ENCODE assay signal across 24 mouse cellular contexts in the genomic region with DNA sequence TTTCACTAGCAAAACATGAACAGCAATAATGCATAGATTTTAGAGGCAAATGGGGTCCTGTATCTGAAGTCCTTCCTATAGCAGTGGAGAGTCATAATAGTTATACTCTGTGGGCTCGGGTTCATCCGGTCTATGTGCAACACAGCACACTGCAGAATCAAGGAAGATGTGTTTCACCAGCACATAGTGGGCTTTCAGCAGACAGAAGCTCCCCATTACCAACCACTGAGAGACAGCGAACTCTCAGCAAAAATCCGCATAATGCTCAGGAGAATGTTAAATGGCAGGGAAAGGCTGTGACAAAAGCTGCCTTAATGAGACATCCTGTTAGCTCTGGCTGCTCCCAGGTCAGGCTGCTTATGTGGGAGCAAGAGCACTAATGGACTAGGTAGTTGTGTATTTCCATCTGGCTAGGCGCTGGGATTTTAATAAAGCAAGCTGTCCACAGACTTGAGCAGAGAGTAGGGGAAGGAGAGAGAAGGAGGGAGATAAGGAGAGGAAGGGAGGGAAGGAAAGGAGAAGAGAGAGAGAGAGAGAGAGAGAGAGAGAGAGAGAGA.
A peak's percentile ranks its signal among the peaks of the same experiment; 100 is the strongest.
DNase-seq lines count a peak whose midpoint lies in the region; ATAC-seq lines count a peak whose summit lies in the region.
"Had no signal": no experiment of that assay in that cellular context is flagged by ENCODE, and none has a peak within 500 bp of the region (broad histone marks: within the 10 kb centered on the region; RNA-seq: fewer than 3 reads in every experiment).

No protein-coding gene starts in this region.

- peak overlapping the region; percentile 51 for H3K27ac ChIP-seq in hindbrain, embryonic 11.5 days (ENCODE audit: low read depth, low read length)
- no peak overlapping the region for H3K27ac ChIP-seq in hindbrain, embryonic 13.5 days
- peak overlapping the region; percentile 61; the same call in 1 of the 2 replicates for H3K27ac ChIP-seq in embryonic facial prominence, embryonic 10.5 days (replicated peaks)
- 0 out of 2 replicates have a peak overlapping the region, but pooled peaks have one; percentile 21 for H3K27ac ChIP-seq in hindbrain, embryonic 14.5 days
- H3K27ac ChIP-seq in midbrain, embryonic 16.5 days (ENCODE audit: low read length) = no peak overlapping the region
- H3K27ac ChIP-seq: embryonic facial prominence, embryonic 13.5 days had no signal

- ATAC-seq in hindbrain, embryonic 11.5 days (ENCODE audit: low FRiP score) = peak; percentile 77
- ATAC-seq in hindbrain, embryonic 13.5 days (ENCODE audit: low FRiP score) = no peak
- no peak for ATAC-seq in hindbrain, embryonic 14.5 days (ENCODE audit: low FRiP score)
- peak; percentile 76; the same call in 1 of the 2 replicates for ATAC-seq in midbrain, embryonic 16.5 days
- ATAC-seq in frontal cortex, adult (ENCODE audit: low TSS enrichment) = no peak
- ATAC-seq: inflammation-experienced regulatory T-cells, adult 6 months; liver, postnatal 0 days had no signal

- no peak overlapping the region for H3K9ac ChIP-seq in hindbrain, embryonic 11.5 days (ENCODE audit: low read depth, low read length)
- no peak overlapping the region for H3K9ac ChIP-seq in hindbrain, embryonic 13.5 days
- H3K9ac ChIP-seq in hindbrain, embryonic 14.5 days = no peak overlapping the region
- H3K9ac ChIP-seq in midbrain, embryonic 16.5 days (ENCODE audit: low read depth, low read length) = no peak overlapping the region
- H3K9ac ChIP-seq: embryonic facial prominence, embryonic 13.5 days; heart, embryonic 12.5 days; liver, postnatal 0 days had no signal

- H3K4me3 ChIP-seq in hindbrain, embryonic 11.5 days (ENCODE audit: low read depth, low read length) = no peak overlapping the region
- H3K4me3 ChIP-seq in hindbrain, embryonic 13.5 days = no peak overlapping the region
- H3K4me3 ChIP-seq in embryonic facial prominence, embryonic 10.5 days = no peak overlapping the region
- no peak overlapping the region for H3K4me3 ChIP-seq in hindbrain, embryonic 14.5 days (replicated peaks; ENCODE audit: low read length)
- no peak overlapping the region for H3K4me3 ChIP-seq in midbrain, embryonic 16.5 days (ENCODE audit: low read depth, low read length)
- H3K4me3 ChIP-seq: embryonic facial prominence, embryonic 13.5 days; heart, embryonic 12.5 days; megakaryocyte, embryonic 14.5 days; myocyte had no signal

- no peaks in the 10 kb centered on the region for H3K36me3 ChIP-seq in hindbrain, embryonic 11.5 days (ENCODE audit: control insufficient read depth, insufficient read depth, low read length)
- H3K36me3 ChIP-seq in hindbrain, embryonic 13.5 days = no peaks in the 10 kb centered on the region
- no peaks in the 10 kb centered on the region for H3K36me3 ChIP-seq in embryonic facial prominence, embryonic 10.5 days (replicated peaks)
- no peaks in the 10 kb centered on the region for H3K36me3 ChIP-seq in hindbrain, embryonic 14.5 days (replicated peaks; ENCODE audit: control insufficient read depth, insufficient read depth)
- H3K36me3 ChIP-seq in midbrain, embryonic 16.5 days (ENCODE audit: control insufficient read depth, insufficient read depth, low read length) = no peaks in the 10 kb centered on the region
- H3K36me3 ChIP-seq: embryonic facial prominence, embryonic 13.5 days; heart, embryonic 12.5 days had no signal

- H3K4me1 ChIP-seq in hindbrain, embryonic 11.5 days (replicated peaks; ENCODE audit: control insufficient read depth, insufficient read depth, low read length) = no peaks in the 10 kb centered on the region
- H3K4me1 ChIP-seq in hindbrain, embryonic 13.5 days (replicated peaks) = peaks cover 6% of the 10 kb centered on the region
- H3K4me1 ChIP-seq in embryonic facial prominence, embryonic 10.5 days = peaks cover 8% of the 10 kb centered on the region; the same call in 1 of the 2 replicates
- peaks cover 6% of the 10 kb centered on the region; the same call in 1 of the 2 replicates for H3K4me1 ChIP-seq in hindbrain, embryonic 14.5 days (replicated peaks; ENCODE audit: control insufficient read depth, insufficient read depth, low read length)
- no peaks in the 10 kb centered on the region for H3K4me1 ChIP-seq in midbrain, embryonic 16.5 days (ENCODE audit: control insufficient read depth, insufficient read depth, low read length)
- H3K4me1 ChIP-seq: embryonic facial prominence, embryonic 13.5 days; heart, embryonic 12.5 days; megakaryocyte, embryonic 14.5 days had no signal

- WGBS in hindbrain, embryonic 11.5 days = 67% methylated on average over 5 of the region's 5 CpGs
- WGBS in hindbrain, embryonic 13.5 days = 58% methylated on average over 5 of the region's 5 CpGs
- 66% methylated on average over 5 of the region's 5 CpGs for WGBS in embryonic facial prominence, embryonic 10.5 days
- 57% methylated on average over 5 of the region's 5 CpGs for WGBS in hindbrain, embryonic 14.5 days
- WGBS in midbrain, embryonic 16.5 days = 40% methylated on average over 5 of the region's 5 CpGs

- DNase-seq in hindbrain, embryonic 11.5 days (ENCODE audit: low spot score) = peak; percentile 31
- no peak for DNase-seq in embryonic facial prominence, embryonic 10.5 days (ENCODE audit: low spot score)
- no peak for DNase-seq in hindbrain, embryonic 14.5 days (ENCODE audit: low spot score)
- DNase-seq in right cerebral cortex, postnatal 4 days = no peak
- no peak for DNase-seq in adrenal gland, adult 18-20 months (ENCODE audit: low spot score in 2 of 2)
- DNase-seq: adrenal gland, postnatal 25 days; cerebellum, adult 2 months; cerebellum, postnatal 36 days; heart, postnatal 14 days; kidney, adult 2 months; kidney, postnatal 25 days; liver; liver, postnatal 0 days; lung, postnatal 14 days; thymus, postnatal 14 days had no signal

- H3K27me3 ChIP-seq in hindbrain, embryonic 11.5 days (ENCODE audit: control insufficient read depth, insufficient read depth, low read length) = no peaks in the 10 kb centered on the region
- H3K27me3 ChIP-seq in hindbrain, embryonic 13.5 days = no peaks in the 10 kb centered on the region
- H3K27me3 ChIP-seq in embryonic facial prominence, embryonic 10.5 days (replicated peaks; ENCODE audit: low read depth, poor library complexity, severe bottlenecking) = no peaks in the 10 kb centered on the region
- H3K27me3 ChIP-seq in hindbrain, embryonic 14.5 days (ENCODE audit: control insufficient read depth, insufficient read depth, low read length) = no peaks in the 10 kb centered on the region
- no peaks in the 10 kb centered on the region for H3K27me3 ChIP-seq in midbrain, embryonic 16.5 days (ENCODE audit: control insufficient read depth, insufficient read depth, low read depth, low read length)
- H3K27me3 ChIP-seq: CH12.LX; embryonic facial prominence, embryonic 13.5 days; heart, embryonic 12.5 days; megakaryocyte, embryonic 14.5 days had no signal

- no peaks in the 10 kb centered on the region for H3K9me3 ChIP-seq in hindbrain, embryonic 11.5 days (ENCODE audit: control insufficient read depth, low read length)
- H3K9me3 ChIP-seq in hindbrain, embryonic 13.5 days = no peaks in the 10 kb centered on the region
- H3K9me3 ChIP-seq in embryonic facial prominence, embryonic 10.5 days = no peaks in the 10 kb centered on the region
- no peaks in the 10 kb centered on the region for H3K9me3 ChIP-seq in hindbrain, embryonic 14.5 days (ENCODE audit: control insufficient read depth, low read length)
- H3K9me3 ChIP-seq in midbrain, embryonic 16.5 days (replicated peaks; ENCODE audit: control insufficient read depth, low read length, poor library complexity, severe bottlenecking) = no peaks in the 10 kb centered on the region
- H3K9me3 ChIP-seq: embryonic facial prominence, embryonic 13.5 days; heart, embryonic 12.5 days; megakaryocyte, embryonic 14.5 days had no signal

- no peak overlapping the region for H3K4me2 ChIP-seq in hindbrain, embryonic 11.5 days (replicated peaks; ENCODE audit: low read depth, low read length)
- no peak overlapping the region for H3K4me2 ChIP-seq in hindbrain, embryonic 13.5 days
- no peak overlapping the region for H3K4me2 ChIP-seq in hindbrain, embryonic 14.5 days (replicated peaks)
- H3K4me2 ChIP-seq in midbrain, embryonic 16.5 days (ENCODE audit: low read length) = no peak overlapping the region
- H3K4me2 ChIP-seq: embryonic facial prominence, embryonic 13.5 days; heart, embryonic 12.5 days had no signal

Comparison
In these comparisons a context has a peak if more than half of its experiments do, and no peak if none do; other contexts are left out.
1. ATAC-seq: peak in hindbrain, embryonic 11.5 days (single experiment) and midbrain, embryonic 16.5 days (single experiment); none in hindbrain, embryonic 13.5 days (single experiment), hindbrain, embryonic 14.5 days (single experiment) and frontal cortex, adult (single experiment).
2. H3K27ac ChIP-seq: peak in hindbrain, embryonic 11.5 days (single experiment), embryonic facial prominence, embryonic 10.5 days (single experiment) and hindbrain, embryonic 14.5 days (single experiment); none in hindbrain, embryonic 13.5 days (single experiment) and midbrain, embryonic 16.5 days (single experiment).